Mouse (Mus musculus) NIH3T3 (cell line): ENCODE measurements at regions not wholly inside any gene's neighbourhood (a gene's known extent, or its start where the extent isn't known, plus 50 kb on each side); places are given as distances from the start of the nearest gene placed in this dataset.

ENCODE experiments used
- DNase-seq: peaks from one replicate; pipeline ENCODE4 v3.0.0-alpha.2; 2012; ENCODE audit warnings: low read depth

- no peak for DNase-seq
These were observed 287.0 kb downstream of the Tns3 start for GRCm38 (mm10) chr11:8377301-8377700.

GRCm38 (mm10) chr11:8365545-8365944 is 298.8 kb downstream of the Tns3 start:
- DNase-seq = peak; percentile 3

- no peak for DNase-seq
These were observed 299.5 kb downstream of the Tns3 start for GRCm38 (mm10) chr11:8364703-8365433.

GRCm38 (mm10) chr11:8344938-8345337 is 319.4 kb downstream of the Tns3 start:
- DNase-seq = no peak

GRCm38 (mm10) chr11:8302347-8303188 is 361.8 kb downstream of the Tns3 start:
- peak; percentile 76 for DNase-seq

GRCm38 (mm10) chr11:8297462-8297861 is 366.9 kb downstream of the Tns3 start:
- no peak for DNase-seq

- DNase-seq = no peak
These were observed 370.9 kb downstream of the Tns3 start for GRCm38 (mm10) chr11:8293322-8294014.

GRCm38 (mm10) chr11:8285271-8285670 is 379.1 kb downstream of the Tns3 start:
- DNase-seq = no peak

GRCm38 (mm10) chr11:8275203-8275602 is 389.1 kb downstream of the Tns3 start:
- no peak for DNase-seq

GRCm38 (mm10) chr11:8269171-8269570 is 395.2 kb downstream of the Tns3 start:
- no peak for DNase-seq

- DNase-seq = no peak
These were observed 410.3 kb downstream of the Tns3 start for GRCm38 (mm10) chr11:8254036-8254435.

GRCm38 (mm10) chr11:8251360-8251759 is 413.0 kb downstream of the Tns3 start:
- no peak for DNase-seq

- DNase-seq = no peak
These were observed 414.9 kb downstream of the Tns3 start for GRCm38 (mm10) chr11:8249468-8249867.

GRCm38 (mm10) chr11:8247535-8247934 is 416.8 kb downstream of the Tns3 start:
- DNase-seq = peak; percentile 70

- DNase-seq = no peak
These were observed 417.3 kb downstream of the Tns3 start for GRCm38 (mm10) chr11:8247024-8247423.

GRCm38 (mm10) chr11:8245408-8246003 is 418.8 kb downstream of the Tns3 start:
- DNase-seq = peak; percentile 62

- DNase-seq = no peak
These were observed 425.8 kb downstream of the Tns3 start for GRCm38 (mm10) chr11:8238498-8238897.

GRCm38 (mm10) chr11:8237556-8237955 is 426.8 kb downstream of the Tns3 start:
- no peak for DNase-seq

GRCm38 (mm10) chr11:8236056-8236455 is 428.3 kb downstream of the Tns3 start:
- peak; percentile 35 for DNase-seq

GRCm38 (mm10) chr11:8232636-8233189 is 431.6 kb downstream of the Tns3 start:
- DNase-seq = no peak

- DNase-seq = no peak
These were observed 434.5 kb downstream of the Tns3 start for GRCm38 (mm10) chr11:8229787-8230186.
